Mouse (Mus musculus): ENCODE measurements at regions not wholly inside any gene's neighbourhood (a gene's known extent, or its start where the extent isn't known, plus 50 kb on each side); places are given as distances from the start of the nearest gene placed in this dataset.

GRCm38 (mm10) chr7:121269358-121269757 is 122.3 kb upstream of the Hs3st2 start:
- Histone ChIP-seq H3K4me2 (ENCODE audit: low read depth, low read length) (no peak overlapping the region), H3K36me3 (replicated peaks; ENCODE audit: control insufficient read depth, insufficient read depth, low read length) (no peaks in the 10 kb centered on the region), H3K9ac (replicated peaks; ENCODE audit: low read depth, low read length) (no peak overlapping the region), H3K4me3 (ENCODE audit: low read depth, low read length) (no peak overlapping the region), H3K27ac (ENCODE audit: low read depth) (no peak overlapping the region), H3K4me1 (ENCODE audit: control insufficient read depth, insufficient read depth) (no peaks in the 10 kb centered on the region), H3K27me3 (ENCODE audit: control insufficient read depth, insufficient read depth, low read length) (no peaks in the 10 kb centered on the region), H3K9me3 (replicated peaks; ENCODE audit: control insufficient read depth, low read length) (no peaks in the 10 kb centered on the region)
- DNase-seq (ENCODE audit: low spot score): no peak
- TF ChIP-seq EP300 (IDR thresholded peaks at IDR 0.05; ENCODE audit: low read depth) (no peak), CTCF (IDR thresholded peaks at IDR 0.05; ENCODE audit: low read depth) (no peak)
- ATAC-seq (ENCODE audit: insufficient read depth, low read depth): no peak
- WGBS: 61% methylated on average over 2 of the region's 2 CpGs

GRCm38 (mm10) chr7:121280597-121280996 is 111.1 kb upstream of the Hs3st2 start:
- Histone ChIP-seq H3K27me3 (ENCODE audit: control insufficient read depth, insufficient read depth, low read length) (no peaks in the 10 kb centered on the region), H3K4me3 (ENCODE audit: low read depth, low read length) (no peak overlapping the region), H3K9me3 (replicated peaks; ENCODE audit: control insufficient read depth, low read length) (no peaks in the 10 kb centered on the region), H3K27ac (ENCODE audit: low read depth) (no peak overlapping the region), H3K9ac (replicated peaks; ENCODE audit: low read depth, low read length) (no peak overlapping the region), H3K36me3 (replicated peaks; ENCODE audit: control insufficient read depth, insufficient read depth, low read length) (no peaks in the 10 kb centered on the region), H3K4me2 (ENCODE audit: low read depth, low read length) (no peak overlapping the region), H3K4me1 (ENCODE audit: control insufficient read depth, insufficient read depth) (no peaks in the 10 kb centered on the region)
- TF ChIP-seq EP300 (IDR thresholded peaks at IDR 0.05; ENCODE audit: low read depth) (no peak), CTCF (IDR thresholded peaks at IDR 0.05; ENCODE audit: low read depth) (no peak)
- ATAC-seq (ENCODE audit: insufficient read depth, low read depth) (no peak), DNase-seq (ENCODE audit: low spot score) (no peak)
- whole genome bisulfite sequencing: 27% methylated on average over 1 of the region's 1 CpGs

- Histone ChIP-seq H3K36me3 (replicated peaks; ENCODE audit: control insufficient read depth, insufficient read depth, low read length) (no peaks in the 10 kb centered on the region), H3K4me3 (ENCODE audit: low read depth, low read length) (no peak overlapping the region), H3K27me3 (ENCODE audit: control insufficient read depth, insufficient read depth, low read length) (no peaks in the 10 kb centered on the region), H3K4me2 (ENCODE audit: low read depth, low read length) (no peak overlapping the region), H3K9me3 (replicated peaks; ENCODE audit: control insufficient read depth, low read length) (no peaks in the 10 kb centered on the region), H3K27ac (ENCODE audit: low read depth) (no peak overlapping the region), H3K4me1 (ENCODE audit: control insufficient read depth, insufficient read depth) (no peaks in the 10 kb centered on the region), H3K9ac (replicated peaks; ENCODE audit: low read depth, low read length) (no peak overlapping the region)
- 52% methylated on average over 7 of the region's 7 CpGs for whole genome bisulfite sequencing
- TF ChIP-seq CTCF (IDR thresholded peaks at IDR 0.05; ENCODE audit: low read depth) (no peak), EP300 (IDR thresholded peaks at IDR 0.05; ENCODE audit: low read depth) (no peak)
- ATAC-seq (ENCODE audit: insufficient read depth, low read depth): no peak
- DNase-seq (ENCODE audit: low spot score): no peak
Measured at GRCm38 (mm10) chr7:121282154-121282553, 109.5 kb upstream of the Hs3st2 start.

- Histone ChIP-seq H3K4me1 (ENCODE audit: control insufficient read depth, insufficient read depth) (no peaks in the 10 kb centered on the region), H3K9me3 (replicated peaks; ENCODE audit: control insufficient read depth, low read length) (no peaks in the 10 kb centered on the region), H3K27ac (ENCODE audit: low read depth) (no peak overlapping the region), H3K27me3 (ENCODE audit: control insufficient read depth, insufficient read depth, low read length) (no peaks in the 10 kb centered on the region), H3K36me3 (replicated peaks; ENCODE audit: control insufficient read depth, insufficient read depth, low read length) (no peaks in the 10 kb centered on the region), H3K9ac (replicated peaks; ENCODE audit: low read depth, low read length) (no peak overlapping the region), H3K4me3 (ENCODE audit: low read depth, low read length) (no peak overlapping the region), H3K4me2 (ENCODE audit: low read depth, low read length) (no peak overlapping the region)
- WGBS: 58% methylated on average over 16 of the region's 16 CpGs
- ATAC-seq (ENCODE audit: insufficient read depth, low read depth) (no peak), DNase-seq (ENCODE audit: low spot score) (no peak)
- TF ChIP-seq CTCF (IDR thresholded peaks at IDR 0.05; ENCODE audit: low read depth) (no peak), EP300 (IDR thresholded peaks at IDR 0.05; ENCODE audit: low read depth) (no peak)
Measured at GRCm38 (mm10) chr7:121289737-121290136, 101.9 kb upstream of the Hs3st2 start.

GRCm38 (mm10) chr7:121296151-121296695 is 95.4 kb upstream of the Hs3st2 start:
- Histone ChIP-seq H3K4me1 (ENCODE audit: control insufficient read depth, insufficient read depth) (no peaks in the 10 kb centered on the region), H3K9me3 (replicated peaks; ENCODE audit: control insufficient read depth, low read length) (no peaks in the 10 kb centered on the region), H3K27me3 (ENCODE audit: control insufficient read depth, insufficient read depth, low read length) (no peaks in the 10 kb centered on the region), H3K9ac (replicated peaks; ENCODE audit: low read depth, low read length) (no peak overlapping the region), H3K4me3 (ENCODE audit: low read depth, low read length) (no peak overlapping the region), H3K27ac (ENCODE audit: low read depth) (no peak overlapping the region), H3K36me3 (replicated peaks; ENCODE audit: control insufficient read depth, insufficient read depth, low read length) (no peaks in the 10 kb centered on the region), H3K4me2 (ENCODE audit: low read depth, low read length) (no peak overlapping the region)
- DNase-seq (ENCODE audit: low spot score) (no peak), ATAC-seq (ENCODE audit: insufficient read depth, low read depth) (no peak)
- TF ChIP-seq EP300 (IDR thresholded peaks at IDR 0.05; ENCODE audit: low read depth) (no peak), CTCF (IDR thresholded peaks at IDR 0.05; ENCODE audit: low read depth) (no peak)
- 66% methylated on average over 3 of the region's 3 CpGs for WGBS

GRCm38 (mm10) chr7:121312961-121313587 is 78.6 kb upstream of the Hs3st2 start:
- no peak for DNase-seq (ENCODE audit: low spot score)
- Histone ChIP-seq H3K9ac (replicated peaks; ENCODE audit: low read depth, low read length) (no peak overlapping the region), H3K36me3 (replicated peaks; ENCODE audit: control insufficient read depth, insufficient read depth, low read length) (no peaks in the 10 kb centered on the region), H3K4me1 (ENCODE audit: control insufficient read depth, insufficient read depth) (no peaks in the 10 kb centered on the region), H3K9me3 (replicated peaks; ENCODE audit: control insufficient read depth, low read length) (no peaks in the 10 kb centered on the region), H3K4me3 (ENCODE audit: low read depth, low read length) (no peak overlapping the region), H3K4me2 (ENCODE audit: low read depth, low read length) (no peak overlapping the region), H3K27ac (ENCODE audit: low read depth) (no peak overlapping the region), H3K27me3 (ENCODE audit: control insufficient read depth, insufficient read depth, low read length) (no peaks in the 10 kb centered on the region)
- TF ChIP-seq EP300 (IDR thresholded peaks at IDR 0.05; ENCODE audit: low read depth) (no peak), CTCF (IDR thresholded peaks at IDR 0.05; ENCODE audit: low read depth) (no peak)
- WGBS: 12% methylated on average over 19 of the region's 19 CpGs
- no peak for ATAC-seq (ENCODE audit: insufficient read depth, low read depth)

Measured in heart, postnatal 0 days (tissue).